Mouse (Mus musculus): Measurements from ENCODE around the gene Ffar4.

- TF ChIP-seq POLR2A (IDR thresholded peaks at IDR 0.05; ENCODE audit: insufficient read depth, low read depth, low read length) (no peak), CTCF (IDR thresholded peaks at IDR 0.05; ENCODE audit: insufficient read depth, low read depth, low read length) (no peak)
Observed at GRCm38 (mm10) chr19:38156243-38156642, 59.4 kb downstream of the Ffar4 start.

All from olfactory bulb, adult 2 months (tissue).